Mouse (Mus musculus) CH12.LX (cell line): Measurements from ENCODE around the gene Myo1g. TPM values are rescaled to one million over a fixed set of nuclear protein-coding genes. Genes with fewer than 3 reads are reported as not detected.

Experiments used
- DNase-seq: peaks from one replicate; pipeline ENCODE4 v3.0.0-alpha.2; 2013; ENCODE audit errors: extremely low read depth
- H3K27ac ChIP-seq: 2 replicates; pipeline ENCODE4 v1.5.1; 2012; ENCODE audit warnings: low read depth, mild to moderate bottlenecking, control low read depth, moderate library complexity; ENCODE audit not compliant: insufficient read depth
- H3K27me3 ChIP-seq: replicated peaks from 2 replicates; pipeline ENCODE3; 2012; ENCODE audit warnings: inconsistent platforms
- H3K36me3 ChIP-seq, 2 experiments: replicated peaks in 1 of 2; 2 replicates each; pipeline versions ENCODE3 to v1.6.1; 2012; ENCODE audit warnings: inconsistent platforms in 1 of 2, low read length in 1 of 2, mild to moderate bottlenecking in 1 of 2, mixed read lengths in 1 of 2, moderate library complexity in 1 of 2; ENCODE audit not compliant: control insufficient read depth in 1 of 2, insufficient read depth in 1 of 2
- H3K4me1 ChIP-seq, 2 experiments: 2 replicates each; pipeline ENCODE4 v1.6.1; 2012; ENCODE audit warnings: inconsistent platforms in 1 of 2, moderate library complexity in 1 of 2; ENCODE audit not compliant: insufficient read depth in 2 of 2, control insufficient read depth in 1 of 2
- H3K4me2 ChIP-seq: 2 replicates; pipeline ENCODE4 v1.6.1; 2012; ENCODE audit warnings: low read depth, mild to moderate bottlenecking, control low read depth; ENCODE audit not compliant: poor library complexity, insufficient read depth, severe bottlenecking
- H3K4me3 ChIP-seq, 3 experiments: fragments of 150-350 bp in 1 of 3; sonication (generic) in 1 of 3; replicated peaks in 1 of 3; 2 replicates each; pipeline versions ENCODE3 to v1.5.1; 2011 to 2012; ENCODE audit warnings: low read depth in 2 of 3, low read length in 2 of 3, mild to moderate bottlenecking in 2 of 3, moderate library complexity in 2 of 3, control low read depth in 1 of 3, improper control_type of control experiment in 1 of 3, inconsistent platforms in 1 of 3, mixed read lengths in 1 of 3; ENCODE audit not compliant: poor library complexity in 1 of 3
- H3K79me2 ChIP-seq: replicated peaks from 2 replicates; pipeline ENCODE4 v1.6.1; 2012; ENCODE audit warnings: mild to moderate bottlenecking, moderate library complexity; ENCODE audit not compliant: control insufficient read depth, poor library complexity, insufficient read depth, severe bottlenecking; ENCODE audit errors: extremely low read depth
- H3K9ac ChIP-seq: 2 replicates; pipeline ENCODE4 v1.6.1; 2012; ENCODE audit warnings: low read depth, mild to moderate bottlenecking, control low read depth, moderate library complexity; ENCODE audit not compliant: insufficient read depth
- H3K9me3 ChIP-seq: replicated peaks from 2 replicates; pipeline ENCODE3; 2012; ENCODE audit warnings: low read length, inconsistent platforms, mixed read lengths
- BHLHE40 ChIP-seq: IDR thresholded peaks from 2 replicates; pipeline ENCODE4 v1.6.1; 2011; ENCODE audit warnings: mild to moderate bottlenecking, low read depth, low read length, improper control_type of control experiment
- CHD1 ChIP-seq: IDR thresholded peaks from 2 replicates; pipeline ENCODE4 v1.6.1; 2012; ENCODE audit warnings: low read depth, low read length, improper control_type of control experiment, inconsistent platforms
- CHD2 ChIP-seq: IDR thresholded peaks from 2 replicates; pipeline ENCODE4 v1.6.1; 2011; ENCODE audit warnings: low read length, improper control_type of control experiment
- E2F4 ChIP-seq: IDR thresholded peaks from 2 replicates; pipeline ENCODE4 v1.6.1; 2011; ENCODE audit warnings: low read depth, low read length, improper control_type of control experiment; ENCODE audit not compliant: insufficient replicate concordance
- ELF1 ChIP-seq: IDR thresholded peaks from 2 replicates; pipeline ENCODE4 v1.6.1; 2014; ENCODE audit warnings: low read depth, mild to moderate bottlenecking, inconsistent platforms, low read length, improper control_type of control experiment
- ETS1 ChIP-seq: conservative IDR thresholded peaks from 2 replicates; pipeline ENCODE4 v1.6.1; 2012; ENCODE audit warnings: low read depth, mild to moderate bottlenecking, inconsistent platforms, low read length, improper control_type of control experiment, moderate library complexity
- MAX ChIP-seq: IDR thresholded peaks from 2 replicates; pipeline ENCODE4 v1.6.1; 2011; ENCODE audit warnings: low read length, improper control_type of control experiment
- MEF2A ChIP-seq: IDR thresholded peaks from 2 replicates; pipeline ENCODE4 v1.6.1; 2014; ENCODE audit warnings: low read depth, mild to moderate bottlenecking, inconsistent platforms, low read length, improper control_type of control experiment, borderline replicate concordance
- MXI1 ChIP-seq: IDR thresholded peaks from 2 replicates; pipeline ENCODE4 v1.6.1; 2011; ENCODE audit warnings: mild to moderate bottlenecking, low read depth, low read length, improper control_type of control experiment
- MYC ChIP-seq: IDR thresholded peaks from 2 replicates; pipeline ENCODE4 v1.6.1; 2011; ENCODE audit warnings: low read depth, mild to moderate bottlenecking, improper control_type of control experiment, low read length
- NELFE ChIP-seq: IDR thresholded peaks from 2 replicates; pipeline ENCODE4 v1.6.1; 2011; ENCODE audit warnings: low read depth, low read length, improper control_type of control experiment
- NRF1 ChIP-seq: IDR thresholded peaks from 2 replicates; pipeline ENCODE4 v1.6.1; 2014; ENCODE audit warnings: low read depth, mild to moderate bottlenecking, inconsistent platforms, low read length, improper control_type of control experiment, moderate library complexity
- PAX5 ChIP-seq: IDR thresholded peaks from 2 replicates; pipeline ENCODE4 v1.6.1; 2012; ENCODE audit warnings: low read length, inconsistent platforms, mixed read lengths
- POLR2A ChIP-seq: IDR thresholded peaks from 2 replicates; pipeline ENCODE4 v1.6.1; 2011; ENCODE audit warnings: low read depth, mild to moderate bottlenecking, improper control_type of control experiment, low read length
- POLR2AphosphoS2 ChIP-seq: IDR thresholded peaks from 2 replicates; pipeline ENCODE4 v1.6.1; 2011; ENCODE audit warnings: low read depth, low read length, improper control_type of control experiment
- TBP ChIP-seq: conservative IDR thresholded peaks from 2 replicates; pipeline ENCODE4 v1.6.1; 2011; ENCODE audit warnings: low read depth, low read length, improper control_type of control experiment
- TCF12 ChIP-seq: IDR thresholded peaks from 2 replicates; pipeline ENCODE4 v1.6.1; 2014; ENCODE audit warnings: low read depth, mild to moderate bottlenecking, inconsistent platforms, low read length, improper control_type of control experiment
- USF1 ChIP-seq: IDR thresholded peaks from 2 replicates; pipeline ENCODE4 v1.6.1; 2014; ENCODE audit warnings: low read depth, mild to moderate bottlenecking, inconsistent platforms, low read length, improper control_type of control experiment
- USF2 ChIP-seq: conservative IDR thresholded peaks from 2 replicates; pipeline ENCODE4 v1.6.1; 2011; ENCODE audit warnings: low read depth, low read length, improper control_type of control experiment
- ZMIZ1 ChIP-seq: IDR thresholded peaks from 2 replicates; pipeline ENCODE4 v1.6.1; 2012; ENCODE audit warnings: low read depth, mild to moderate bottlenecking, inconsistent platforms, low read length, improper control_type of control experiment
- ZNF384 ChIP-seq: IDR thresholded peaks from 2 replicates; pipeline ENCODE4 v1.6.1; 2012; ENCODE audit warnings: low read depth, low read length, improper control_type of control experiment, inconsistent platforms
- dilution Hi-C: fragments of 300-500 bp; cut with MboI; formaldehyde crosslinking; loops from 2 replicates; pipeline ENCODE4 v1.14.3; 2020; ENCODE audit warnings: low sequenced_read_pairs; ENCODE audit not compliant: extremely low pct_unique_long_range_greater_than_20kb, extremely low pct_ligation_motif_present
- in situ Hi-C: fragments of 300-500 bp; cut with MboI; formaldehyde crosslinking; loops from 3 replicates; pipeline ENCODE4 v1.14.3; 2019; ENCODE audit warnings: low sequenced_read_pairs, low pct_ligation_motif_present, low pct_unique_long_range_greater_than_20kb, mixed read lengths
- polyA plus RNA-seq: library from polyadenylated mRNA; unstranded; fragments of >175 nt; gene quantifications from 2 replicates; pipeline ENCODE4 v1.2.1, GENCODE M21; 2012; ENCODE audit warnings: low read depth; ENCODE audit not compliant: insufficient read length
- total RNA-seq, 2 experiments: library from RNA; depleted of rRNA; stranded (reverse); fragments of 300-350 nt in 1 of 2; fragments of >200 nt in 1 of 2; gene quantifications; 2 replicates each; pipeline ENCODE4 v1.2.3; 2012 to 2014

Gene Myo1g
- total and polyA plus RNA-seq, 3 experiments = 268 to 335 (median 284) TPM

DNA sequence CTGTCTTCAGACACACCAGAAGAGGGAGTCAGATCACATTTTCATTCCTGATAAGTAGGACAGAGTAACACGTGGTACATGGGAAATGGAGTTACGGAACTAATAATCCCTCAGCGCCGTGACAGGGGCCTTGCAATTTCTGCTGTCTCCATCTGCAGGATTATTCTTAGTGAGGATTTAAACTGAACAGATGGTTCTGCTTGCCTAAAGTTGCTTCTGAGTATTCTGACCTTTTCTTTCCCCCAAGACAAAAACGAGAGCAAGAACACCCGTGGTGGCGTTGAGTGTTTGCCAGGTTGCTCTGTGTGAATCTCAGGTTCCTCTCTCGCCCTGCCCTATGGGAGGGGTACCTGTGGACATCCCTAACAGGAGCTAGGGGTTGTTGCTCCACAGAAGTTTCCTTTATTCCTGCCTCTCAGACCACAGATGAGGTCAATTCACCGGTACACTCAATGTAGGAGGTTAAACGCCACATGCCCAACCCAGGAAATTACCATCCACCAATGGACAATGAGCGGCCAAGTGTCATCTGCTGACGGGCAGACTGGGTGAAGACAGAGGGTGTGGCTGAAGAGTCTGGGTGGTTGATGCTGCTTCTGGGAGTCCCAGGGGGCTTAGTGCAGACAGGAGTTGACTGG, 23.3 kb downstream of the Myo1g start:
- peak overlapping the region; percentile 48 to 74 (median 48) for H3K4me3 ChIP-seq
- 0 out of 2 replicates have a peak overlapping the region, but pooled peaks have one; percentile 5 for H3K27ac ChIP-seq
- no peaks in the 10 kb centered on the region for H3K79me2 ChIP-seq
- dilution Hi-C loops (no loop called here), in situ Hi-C loops (no loop called here)
- H3K4me2 ChIP-seq = peak overlapping the region; percentile 95
- no peaks in the 10 kb centered on the region for H3K9me3 ChIP-seq
- H3K9ac ChIP-seq = peak overlapping the region; percentile 50
- H3K27me3 ChIP-seq = no peaks in the 10 kb centered on the region
- DNase-seq = peak; percentile 96
- peaks cover 0 to 22% of the 10 kb centered on the region in 2 experiments for H3K36me3 ChIP-seq
- peaks cover 5 to 20% of the 10 kb centered on the region in 2 experiments; a peak in 2 of 4 replicates for H3K4me1 ChIP-seq
- TF ChIP-seq POLR2AphosphoS2 (0 out of 2 replicates have a peak, but pooled peaks have one; percentile 47), MYC (peak; percentile 11; the same call in 1 of the 2 replicates), USF1 (peak; percentile 48), CHD1 (no peak), CHD2 (peak; percentile 97), NRF1 (peak; percentile 41; the same call in 1 of the 2 replicates), MXI1 (peak; percentile 54; the same call in 1 of the 2 replicates), ZMIZ1 (peak; percentile 54; the same call in 1 of the 2 replicates), ZNF384 (no peak), TCF12 (no peak; the same call in 1 of the 2 replicates), MEF2A (0 out of 2 replicates have a peak, but pooled peaks have one; percentile 16), ETS1 (0 out of 2 replicates have a peak, but pooled peaks have one; percentile 36), USF2 (peak; percentile 14; the same call in 1 of the 2 replicates), TBP (0 out of 2 replicates have a peak, but pooled peaks have one; percentile 63), PAX5 (no peak), BHLHE40 (no peak), E2F4 (no peak), NELFE (peak; percentile 80; the same call in 1 of the 2 replicates), MAX (peak; percentile 28), ELF1 (peak; percentile 67; the same call in 1 of the 2 replicates), POLR2A (peak; percentile 83)
- TF ChIP-seq, all 38 proteins: peak for 15
